Mouse (Mus musculus): ENCODE data around the gene Ifitm5.

The Ifitm5 gene

DNA sequence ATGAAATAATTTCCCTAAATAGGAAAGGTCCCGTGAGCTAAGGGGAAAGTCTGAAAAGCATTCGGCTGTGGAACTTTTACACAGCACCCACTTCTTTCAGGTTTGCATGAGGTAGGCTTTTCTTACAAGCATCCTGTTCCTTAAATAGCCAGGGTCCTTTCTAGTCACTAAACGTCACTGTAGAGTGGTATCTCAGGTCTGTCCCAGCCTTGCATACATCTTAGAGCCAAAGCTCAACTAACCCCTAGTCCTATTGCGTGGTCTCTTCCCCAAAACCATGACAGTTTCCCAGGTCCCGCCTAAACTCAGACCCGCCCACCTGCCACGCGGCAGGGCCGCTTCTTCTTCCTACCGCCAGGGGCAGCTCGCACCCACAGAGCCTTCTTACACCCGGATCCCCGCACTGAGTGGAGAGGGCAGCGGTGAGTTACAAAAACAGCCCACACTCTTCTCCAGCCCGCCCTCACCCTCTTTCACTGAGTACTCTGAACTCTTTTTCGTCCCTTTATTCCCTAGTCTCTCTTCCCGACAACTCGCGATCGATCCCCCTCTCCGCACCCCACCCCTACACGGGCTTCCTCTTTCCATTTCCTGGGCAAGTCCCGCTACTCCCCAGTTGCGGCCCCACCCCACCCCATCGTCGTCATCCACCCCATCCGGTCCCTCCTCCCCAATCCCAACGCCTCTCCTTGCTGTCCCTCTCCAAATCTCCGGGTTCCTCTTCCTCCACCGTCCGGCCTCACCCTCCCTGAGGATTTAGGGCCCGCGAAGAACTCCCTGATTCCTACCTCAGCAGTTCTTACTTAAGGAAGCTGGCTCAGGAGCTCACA lies 8.7 kb downstream of the Ifitm5 start, which contains the start of gene Pgghg:
Pgghg (plus strand) TSS at position 170 of the 830 bp plus-strand sequence.
- in situ Hi-C loops (cut with MboI, MseI), result no loop called here

DNA sequence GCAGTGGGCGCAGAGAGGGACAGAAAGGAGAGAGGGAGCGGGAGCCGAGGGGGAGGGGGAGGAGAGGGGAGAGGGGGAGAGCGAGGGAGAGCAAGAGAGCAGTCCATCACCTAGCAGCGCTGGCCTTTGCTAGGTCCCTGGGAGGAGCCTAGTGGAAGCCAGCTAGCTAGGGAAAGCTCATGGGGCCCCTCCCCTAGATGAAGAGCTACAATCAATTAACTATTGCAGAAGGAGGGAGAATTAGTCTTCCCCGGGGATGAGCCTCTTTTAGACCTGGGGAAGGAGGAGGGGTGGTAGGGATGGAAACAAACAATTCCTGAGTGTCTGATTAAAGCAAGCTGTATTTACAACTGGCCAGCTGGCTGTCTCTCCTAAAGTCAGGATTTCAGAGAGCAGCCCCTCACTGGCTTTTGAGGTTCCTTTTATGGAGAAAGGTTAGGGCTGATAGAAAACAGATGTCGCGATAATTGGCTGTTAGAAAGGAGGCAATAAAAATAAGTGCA lies 10.4 kb downstream of the Ifitm5 start:
- in situ Hi-C loops (cut with MboI, MseI), result no loop called here

DNA sequence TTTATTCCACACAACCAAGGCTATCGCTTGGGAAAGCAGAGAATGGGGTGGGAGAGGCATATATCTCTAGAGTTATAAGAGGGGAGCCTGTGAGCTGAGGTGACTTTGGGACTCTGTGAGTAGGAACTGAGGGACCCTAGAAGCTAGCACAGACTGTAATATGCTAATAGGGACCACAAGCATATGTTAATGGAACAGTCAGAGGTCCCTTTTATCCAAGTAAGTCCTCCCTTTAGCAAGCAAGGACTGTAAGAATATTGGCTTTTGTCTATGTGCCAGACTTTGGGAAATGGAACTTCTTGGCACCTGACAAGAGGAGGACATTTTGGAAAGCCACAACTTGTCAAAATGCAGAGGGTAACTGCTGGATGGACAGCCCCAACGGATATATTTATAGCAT lies 11.2 kb downstream of the Ifitm5 start:
- in situ Hi-C loops (cut with MboI, MseI), result no loop called here

DNA sequence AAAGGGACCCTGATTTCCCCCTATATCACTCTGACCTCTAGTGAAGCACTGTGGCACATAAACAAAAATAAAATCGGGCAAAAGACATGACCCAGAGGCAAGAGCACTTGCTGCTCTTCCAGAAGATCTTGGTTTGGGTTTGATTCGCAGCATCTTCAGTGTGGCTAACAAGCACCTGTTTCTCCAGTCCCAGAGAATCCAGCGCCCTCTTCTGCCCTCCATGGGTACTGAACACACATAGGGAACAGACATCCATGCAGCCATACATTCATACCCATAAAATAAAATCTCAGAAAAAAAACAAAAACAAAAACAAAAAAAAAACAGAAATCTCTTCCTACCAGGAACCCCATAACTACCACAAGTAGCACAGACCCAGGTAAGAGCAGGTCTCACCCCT lies 11.7 kb downstream of the Ifitm5 start:
- in situ Hi-C loops (cut with MboI, MseI), result no loop called here

DNA sequence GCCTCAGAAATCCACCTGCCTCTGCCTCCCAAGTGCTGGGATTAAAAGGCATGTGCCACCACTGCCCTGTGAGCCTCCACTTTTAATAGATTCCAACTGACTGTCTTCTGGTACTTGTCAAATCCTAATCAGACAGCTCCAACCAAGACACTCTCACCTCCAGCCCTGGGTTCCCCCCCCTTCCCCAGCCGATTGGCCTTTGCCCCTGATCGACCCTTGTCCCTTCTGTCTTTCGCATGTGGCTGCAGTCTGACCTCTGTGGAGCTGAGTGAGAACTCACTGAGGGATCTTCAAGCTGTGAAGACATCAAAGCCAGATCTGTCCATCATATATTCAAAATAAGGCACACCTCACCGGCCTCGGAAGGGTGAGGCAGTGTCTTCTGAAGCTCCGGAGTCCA lies 22.9 kb downstream of the Ifitm5 start:
- in situ Hi-C loops (cut with MboI, MseI), result no loop called here

DNA sequence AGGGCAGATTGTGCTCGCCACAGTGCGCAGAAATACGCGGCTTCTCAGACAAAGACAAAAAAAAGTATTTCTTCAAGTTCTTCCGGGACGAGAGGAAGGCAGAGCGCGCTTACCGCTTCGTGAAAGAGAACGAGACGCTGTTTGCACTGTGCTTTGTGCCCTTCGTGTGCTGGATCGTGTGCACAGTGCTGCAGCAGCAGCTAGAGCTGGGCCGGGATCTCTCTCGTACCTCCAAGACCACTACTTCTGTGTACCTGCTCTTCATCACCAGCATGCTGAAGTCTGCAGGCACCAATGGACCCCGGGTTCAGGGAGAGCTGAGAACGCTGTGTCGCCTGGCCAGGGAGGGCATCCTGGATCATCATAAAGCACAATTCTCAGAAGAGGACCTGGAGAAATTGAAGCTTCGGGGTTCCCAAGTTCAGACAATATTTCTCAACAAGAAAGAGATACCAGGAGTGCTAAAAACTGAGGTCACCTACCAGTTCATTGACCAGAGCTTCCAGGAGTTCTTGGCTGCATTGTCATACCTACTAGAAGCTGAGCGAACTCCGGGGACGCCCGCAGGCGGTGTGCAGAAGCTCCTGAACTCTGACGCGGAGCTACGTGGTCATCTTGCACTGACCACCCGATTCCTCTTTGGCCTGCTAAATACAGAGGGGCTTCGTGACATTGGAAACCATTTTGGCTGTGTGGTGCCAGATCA lies 26.9 kb downstream of the Ifitm5 start:
- in situ Hi-C loops (cut with MboI, MseI), result no loop called here

GRCm38 (mm10) chr7:140922398-140923069 lies 27.6 kb downstream of the Ifitm5 start:
- in situ Hi-C loops (cut with MboI, MseI), result no loop called here

DNA sequence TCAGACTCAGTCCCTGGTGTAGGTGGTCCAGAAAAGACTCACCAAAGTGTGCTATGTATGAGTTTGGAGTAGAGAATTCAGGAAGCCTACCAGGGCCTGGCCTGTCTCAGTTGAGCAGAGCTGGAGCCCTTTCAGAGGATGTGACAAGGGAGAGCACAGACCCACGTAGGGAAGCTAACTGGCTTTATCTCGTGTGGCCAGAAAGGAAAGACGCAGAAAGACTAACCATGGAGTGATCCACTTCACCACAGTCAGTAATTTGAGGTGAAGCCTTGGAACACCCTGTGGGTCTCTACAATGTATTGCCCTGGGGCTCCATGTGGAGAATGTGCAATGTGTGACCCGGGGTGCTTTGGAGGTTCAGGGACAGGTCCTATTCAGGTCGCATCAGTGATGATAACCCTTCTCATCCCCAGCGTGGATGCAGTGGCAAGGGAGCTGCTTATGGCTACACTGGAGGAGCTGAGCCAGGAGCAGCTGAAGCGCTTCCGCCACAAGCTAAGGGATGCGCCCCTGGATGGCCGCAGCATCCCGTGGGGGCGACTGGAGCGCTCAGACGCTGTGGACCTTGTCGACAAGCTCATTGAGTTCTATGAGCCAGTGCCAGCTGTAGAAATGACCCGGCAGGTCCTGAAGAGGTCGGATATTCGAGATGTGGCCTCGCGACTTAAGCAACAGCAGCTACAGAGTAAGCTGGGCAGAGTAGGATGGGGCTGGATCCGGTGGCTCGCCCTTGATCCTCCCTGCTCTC lies 28.7 kb downstream of the Ifitm5 start:
- in situ Hi-C loops (cut with MboI, MseI), result no loop called here

DNA sequence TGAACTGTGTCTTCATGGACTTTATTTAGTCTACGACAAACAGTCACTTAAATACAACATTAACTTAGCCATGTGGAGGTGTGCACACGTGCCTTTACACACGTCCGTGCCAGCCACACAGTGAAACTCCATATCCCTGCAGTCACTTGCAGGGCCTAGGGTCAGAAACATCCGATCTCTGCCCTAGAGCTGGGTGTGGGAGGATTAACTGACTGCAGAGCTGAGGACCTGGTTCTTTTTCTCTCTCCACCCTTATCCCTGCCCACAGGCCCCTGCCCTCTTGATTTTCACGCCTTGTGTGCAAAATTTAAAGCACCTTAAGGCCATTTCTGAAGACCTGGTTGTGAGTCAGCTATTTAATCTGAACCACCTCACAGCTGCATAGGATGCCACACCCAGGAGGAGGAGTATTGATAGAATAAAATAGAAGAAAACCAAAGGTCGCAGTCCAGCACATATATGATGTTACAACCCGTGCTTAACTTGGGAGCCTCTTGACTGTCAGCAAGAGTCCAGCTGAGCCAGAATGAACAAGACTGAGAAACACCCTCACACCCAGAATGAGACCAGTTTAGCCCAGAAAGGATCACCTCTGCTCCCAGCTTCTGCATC lies 29.6 kb downstream of the Ifitm5 start, which contains the start of gene Nlrp6:
Nlrp6 (plus strand) TSS at position 485 of the 612 bp plus-strand sequence.
- in situ Hi-C loops (cut with MboI, MseI), result no loop called here

GRCm38 (mm10) chr7:140919911-140920310 lies 30.2 kb downstream of the Ifitm5 start:
- in situ Hi-C loops (cut with MboI, MseI), result no loop called here

DNA sequence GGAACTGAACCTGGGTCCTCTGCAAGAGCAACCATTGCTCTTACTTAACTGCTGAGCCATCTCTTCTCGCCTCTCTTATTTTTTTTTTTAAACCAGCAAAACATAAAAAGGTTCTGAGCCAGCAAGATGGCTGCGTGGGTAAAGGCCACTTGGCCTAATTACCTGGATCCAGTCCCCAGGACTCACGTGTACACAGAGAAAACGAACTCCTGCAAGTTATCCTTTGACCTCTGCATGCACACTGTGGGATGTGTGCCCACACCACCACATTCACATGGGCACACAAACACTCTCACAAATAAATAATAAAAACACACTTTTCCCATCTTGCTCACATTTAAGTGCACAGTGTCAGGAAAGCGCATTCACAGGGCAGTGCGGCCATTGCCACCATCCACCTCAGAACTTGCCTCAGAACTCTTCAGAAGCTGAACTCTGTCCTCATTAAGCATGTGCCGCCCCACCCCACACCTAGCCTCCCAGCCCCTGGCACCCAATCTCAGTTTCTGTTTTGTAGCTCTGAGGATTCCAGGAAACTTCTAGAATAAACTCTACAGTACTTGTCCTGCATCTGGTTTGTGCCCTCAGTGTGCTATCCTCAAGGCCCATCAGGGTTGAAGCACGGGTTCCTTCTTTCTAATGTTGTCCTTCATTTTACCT lies 35.9 kb downstream of the Ifitm5 start:
- in situ Hi-C loops (cut with MboI, MseI), result no loop called here

- in situ Hi-C loops (cut with MboI, MseI), result no loop called here
Measured at GRCm38 (mm10) chr7:140912846-140913482, 37.1 kb downstream of the Ifitm5 start.

GRCm38 (mm10) chr7:140912293-140912692 lies 37.8 kb downstream of the Ifitm5 start:
- in situ Hi-C loops (cut with MboI, MseI), result no loop called here

DNA sequence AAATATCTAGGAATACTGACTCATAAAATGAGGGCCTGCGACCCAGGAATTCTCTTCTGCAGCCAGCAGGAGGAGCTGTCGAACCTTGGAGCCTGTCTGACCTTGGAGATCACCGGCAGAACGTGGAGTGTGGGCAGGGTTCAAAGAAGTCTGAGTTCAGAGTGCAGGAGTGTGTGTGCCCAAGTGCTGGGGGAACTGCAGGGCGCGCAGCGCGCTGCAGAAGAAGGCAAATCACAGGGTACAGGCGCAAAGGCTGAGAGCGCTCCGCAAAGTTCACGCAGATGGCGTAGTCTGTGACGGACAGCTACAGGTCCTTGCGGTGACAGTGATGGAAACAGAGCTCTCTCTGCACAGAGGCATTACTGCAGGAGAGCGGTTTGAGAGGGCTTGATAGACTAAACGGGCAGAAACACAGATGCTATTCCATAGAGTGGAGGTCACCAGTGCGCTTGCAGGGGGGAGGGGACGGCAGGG lies 41.4 kb downstream of the Ifitm5 start:
- in situ Hi-C loops (cut with MboI, MseI), result no loop called here

- in situ Hi-C loops (cut with MboI, MseI), result no loop called here
Measured at GRCm38 (mm10) chr7:140908181-140908580, 41.9 kb downstream of the Ifitm5 start.

- in situ Hi-C loops (cut with MboI, MseI), result no loop called here
Measured at GRCm38 (mm10) chr7:140907697-140908096, 42.4 kb downstream of the Ifitm5 start.

- in situ Hi-C loops (cut with MboI, MseI), result no loop called here
Measured at GRCm38 (mm10) chr7:140907131-140907530, 43.0 kb downstream of the Ifitm5 start.

DNA sequence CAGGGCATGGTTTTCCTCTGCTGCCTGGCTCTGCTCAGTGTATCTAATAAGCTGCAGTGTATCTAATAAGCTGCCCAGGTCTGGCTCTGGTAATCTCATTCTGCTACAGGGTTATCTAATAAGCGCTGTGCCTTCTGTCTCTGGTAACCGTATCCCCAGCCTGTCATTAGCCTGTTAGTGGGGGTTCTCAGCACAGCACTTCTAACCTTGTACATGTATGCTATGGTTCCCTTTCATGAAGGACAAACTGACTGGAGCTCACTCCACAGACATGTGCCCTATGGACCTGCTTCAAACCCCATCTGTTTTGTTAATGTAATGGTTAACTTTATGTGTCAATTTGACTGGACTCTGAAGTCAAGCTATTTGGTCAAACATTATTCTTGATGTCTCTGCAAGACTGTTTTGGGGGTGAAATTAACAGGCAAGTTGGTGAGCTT lies 44.4 kb downstream of the Ifitm5 start:
- in situ Hi-C loops (cut with MboI, MseI), result no loop called here

DNA sequence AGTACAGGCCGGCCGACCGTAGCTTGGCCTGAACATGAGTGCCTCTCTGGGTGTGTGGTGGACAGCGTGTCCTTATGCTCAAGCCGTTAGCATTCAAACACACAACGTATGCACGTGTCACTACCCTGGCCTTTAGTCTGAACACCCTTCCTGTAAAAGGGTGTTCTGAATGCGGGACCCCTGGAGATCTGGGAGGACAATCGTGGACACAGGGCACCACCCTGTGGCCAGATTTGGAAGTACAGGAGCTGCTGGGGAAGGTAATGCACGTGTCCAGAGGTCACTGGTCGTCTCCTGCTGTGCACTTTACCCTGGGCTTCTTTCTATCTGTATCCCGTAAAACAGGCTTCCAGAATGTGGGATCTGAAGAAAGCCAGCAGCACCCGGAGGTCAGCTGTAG lies 46.9 kb downstream of the Ifitm5 start:
- in situ Hi-C loops (cut with MboI, MseI), result loop anchor here (5.0 kb wide), 1 partner anchor 61 kb away; no protein-coding TSS in a partner anchor
